Mouse (Mus musculus) kidney, embryonic 16.5 days (tissue): Measurements from ENCODE around the gene Gm38392. TPM values are rescaled to one million over a fixed set of nuclear protein-coding genes. Genes with fewer than 3 reads are reported as not detected.
A peak's percentile ranks its signal among the peaks of the same experiment; 100 is the strongest.

ENCODE experiments used
- ATAC-seq: fragments of 200-750 bp; cut with Nextera tagmentation; 2 replicates; pipeline ENCODE4 v1.8.0; 2017; ENCODE audit warnings: moderate TSS enrichment; ENCODE audit not compliant: low FRiP score, low TSS enrichment
- H3K27ac ChIP-seq: fragments of 300-500 bp; sonication (generic); 2 replicates; pipeline ENCODE4 v1.5.1; 2014; ENCODE audit warnings: low read length
- H3K27me3 ChIP-seq: fragments of 300-500 bp; sonication (generic); 2 replicates; pipeline ENCODE4 v1.6.1; 2014; ENCODE audit warnings: low read length, control low read depth, mixed read lengths; ENCODE audit not compliant: insufficient read depth
- H3K36me3 ChIP-seq: fragments of 300-500 bp; sonication (generic); 2 replicates; pipeline ENCODE4 v1.6.1; 2014; ENCODE audit warnings: low read length, control low read depth, mixed read lengths; ENCODE audit not compliant: insufficient read depth
- H3K4me1 ChIP-seq: fragments of 300-500 bp; sonication (generic); 2 replicates; pipeline ENCODE4 v1.6.1; 2014; ENCODE audit warnings: low read length, control low read depth, mixed read lengths; ENCODE audit not compliant: insufficient read depth
- H3K4me2 ChIP-seq: fragments of 300-500 bp; sonication (generic); replicated peaks from 2 replicates; pipeline ENCODE4 v1.6.1; 2014; ENCODE audit warnings: low read depth, low read length
- H3K4me3 ChIP-seq: fragments of 300-500 bp; sonication (generic); 2 replicates; pipeline ENCODE4 v1.5.1; 2014; ENCODE audit warnings: mild to moderate bottlenecking, low read length
- H3K9ac ChIP-seq: fragments of 300-500 bp; sonication (generic); replicated peaks from 2 replicates; pipeline ENCODE4 v1.6.1; 2014; ENCODE audit warnings: low read length
- H3K9me3 ChIP-seq: fragments of 300-500 bp; sonication (generic); 2 replicates; pipeline ENCODE4 v1.6.1; 2016; ENCODE audit warnings: low read length, control low read depth
- WGBS: fragments of 180-500 bp; shearing (Covaris S2); extraction: QIAGEN DNeasy Blood & Tissue Kit; methylation state at CpG from one replicate; pipeline ENCODE4 v1.1.7; 2014; 5-methylcytosine and 5-hydroxymethylcytosine counted together
- polyA plus RNA-seq: library from polyadenylated mRNA; unstranded; fragments of >200 nt; fragmentation: Nextera tagmentation; extraction: Ambion mirVana; gene quantifications from 2 replicates; pipeline ENCODE4 v1.2.1, GENCODE M21; 2015

Gene Gm38392
- polyA plus RNA-seq, 1 experiment from 2014 or later = 2.2 TPM

DNA sequence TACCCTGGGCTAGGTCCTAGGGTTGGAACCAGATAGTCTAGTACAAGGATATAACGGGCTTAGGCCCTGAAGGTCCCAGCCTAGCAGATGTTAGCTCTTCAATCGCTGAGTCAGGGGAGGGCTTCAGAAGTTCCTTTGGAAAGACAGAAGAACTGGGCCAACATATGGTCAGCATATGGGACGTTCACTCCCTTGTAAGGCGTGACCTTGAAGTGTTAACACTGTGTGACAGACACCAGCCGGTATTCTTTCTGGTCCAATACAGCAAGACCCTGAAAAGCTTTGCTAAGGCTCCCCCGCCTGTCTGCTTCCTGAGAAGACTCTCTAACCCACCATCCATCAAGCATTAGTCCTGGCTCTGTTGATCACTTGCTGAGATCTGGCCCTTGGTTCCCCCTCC lies 31.1 kb downstream of the Gm38392 start:
- Histone ChIP-seq H3K27ac (peak overlapping the region; percentile 19; the same call in 1 of the 2 replicates), H3K4me2 (no peak overlapping the region), H3K9me3 (no peaks in the 10 kb centered on the region), H3K4me3 (no peak overlapping the region), H3K36me3 (no peaks in the 10 kb centered on the region), H3K27me3 (peaks cover 28% of the 10 kb centered on the region), H3K4me1 (peaks cover 22% of the 10 kb centered on the region), H3K9ac (no peak overlapping the region)
- 34% methylated on average over 6 of the region's 6 CpGs for WGBS
- ATAC-seq = peak; percentile 81

DNA sequence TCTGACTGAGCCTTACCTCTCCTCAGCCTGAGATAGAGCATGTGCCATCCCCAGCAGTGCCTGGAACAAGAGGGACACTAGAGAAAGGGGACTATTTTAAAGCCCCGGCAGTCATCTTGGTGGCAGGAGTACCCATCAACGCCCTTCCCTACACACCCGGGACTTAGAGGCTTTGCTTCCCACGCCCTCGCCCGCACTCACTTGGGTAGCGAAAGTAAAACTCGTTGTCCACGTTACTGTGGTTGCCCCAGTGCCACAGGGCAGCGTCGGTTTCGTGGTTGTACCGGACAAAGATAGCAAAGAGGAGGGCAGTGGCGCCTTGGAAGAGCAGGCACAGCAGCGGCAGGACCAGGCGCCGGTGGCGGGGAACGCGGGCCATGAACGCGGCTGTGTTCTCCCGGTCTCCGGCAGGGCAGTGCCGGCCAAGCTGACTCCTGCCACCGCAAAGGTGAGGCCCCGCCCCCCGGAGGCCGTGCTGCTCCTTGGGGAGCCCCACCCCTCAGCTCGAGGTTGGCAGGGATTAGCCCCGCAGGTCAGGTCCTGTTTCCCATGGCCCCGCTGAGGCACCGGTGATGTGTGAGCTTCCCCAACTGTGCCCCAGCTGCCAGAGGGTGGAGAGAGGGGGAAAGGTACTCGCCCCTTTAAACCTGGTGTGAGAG lies 32.6 kb downstream of the Gm38392 start, which contains the start of gene Rhbg:
Gene Rhbg, minus strand, starts transcription at position 442 of the 659 bp plus-strand sequence.
- peak within 1 kb of the TSS; percentile 47 for H3K4me3 ChIP-seq
- peak within 1 kb of the TSS; percentile 58 for H3K9ac ChIP-seq
- H3K27me3 ChIP-seq = peaks cover 28% of the 10 kb centered on the region
- H3K27ac ChIP-seq = no peak within 1 kb of the TSS
- peaks cover 22% of the 10 kb centered on the region for H3K4me1 ChIP-seq
- peak within 1 kb of the TSS; percentile 65 for H3K4me2 ChIP-seq
- H3K9me3 ChIP-seq = no peaks in the 10 kb centered on the region
- ATAC-seq = peak; percentile 58; the same call in 1 of the 2 replicates
- 2% methylated on average over 34 of the region's 34 CpGs for WGBS
- H3K36me3 ChIP-seq = no peaks in the 10 kb centered on the region

DNA sequence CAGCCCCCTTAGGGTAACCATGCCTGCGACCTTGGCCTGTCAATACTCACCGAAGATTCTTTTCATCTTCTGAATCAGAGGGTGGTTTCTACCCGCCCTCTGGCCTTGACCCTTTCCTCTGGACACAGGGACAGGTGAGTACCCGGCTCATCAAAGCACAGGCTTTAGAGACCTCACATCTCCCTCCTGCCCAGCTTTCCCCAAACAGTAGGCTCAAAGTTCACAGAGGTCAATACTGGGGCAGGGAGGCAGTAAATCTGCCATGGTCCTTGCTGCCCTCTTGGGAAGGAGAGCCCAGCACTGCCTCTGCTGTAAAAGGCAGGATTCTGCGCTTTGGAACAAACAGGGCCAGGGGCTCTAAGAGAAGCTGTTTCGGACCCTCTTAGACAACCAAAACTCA lies 34.3 kb downstream of the Gm38392 start:
- Histone ChIP-seq H3K4me1 (peaks cover 22% of the 10 kb centered on the region), H3K27me3 (peaks cover 28% of the 10 kb centered on the region), H3K4me3 (no peak overlapping the region), H3K9me3 (no peaks in the 10 kb centered on the region), H3K27ac (no peak overlapping the region), H3K9ac (0 out of 2 replicates have a peak overlapping the region, but pooled peaks have one; percentile 20), H3K36me3 (no peaks in the 10 kb centered on the region), H3K4me2 (no peak overlapping the region; the same call in 1 of the 2 replicates)
- 49% methylated on average over 6 of the region's 6 CpGs for WGBS
- no peak for ATAC-seq

DNA sequence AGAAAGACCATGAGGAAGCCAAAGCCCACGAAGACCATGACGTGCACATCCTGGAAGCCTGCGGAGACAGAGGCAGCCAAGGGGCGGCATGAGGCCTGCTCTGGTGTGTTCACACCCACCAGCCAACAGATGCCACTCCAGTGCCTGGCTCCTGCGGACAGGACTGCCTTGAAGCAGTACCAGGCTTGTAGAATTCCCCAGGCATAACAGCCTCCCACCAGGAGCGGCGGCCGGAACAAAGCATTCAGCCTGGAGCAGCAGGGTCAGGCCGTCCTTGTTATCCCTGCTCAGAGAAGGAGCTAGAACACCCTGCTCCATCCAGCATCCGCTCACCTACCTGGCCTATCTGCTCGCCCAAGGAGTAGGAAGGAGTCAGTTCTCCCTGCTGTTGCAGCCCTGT lies 38.6 kb downstream of the Gm38392 start:
- Histone ChIP-seq H3K9ac (no peak overlapping the region), H3K36me3 (no peaks in the 10 kb centered on the region), H3K4me3 (no peak overlapping the region), H3K4me1 (no peaks in the 10 kb centered on the region), H3K9me3 (no peaks in the 10 kb centered on the region), H3K27me3 (peaks cover 16% of the 10 kb centered on the region), H3K4me2 (no peak overlapping the region), H3K27ac (no peak overlapping the region)
- ATAC-seq = no peak
- 60% methylated on average over 11 of the region's 11 CpGs for WGBS

DNA sequence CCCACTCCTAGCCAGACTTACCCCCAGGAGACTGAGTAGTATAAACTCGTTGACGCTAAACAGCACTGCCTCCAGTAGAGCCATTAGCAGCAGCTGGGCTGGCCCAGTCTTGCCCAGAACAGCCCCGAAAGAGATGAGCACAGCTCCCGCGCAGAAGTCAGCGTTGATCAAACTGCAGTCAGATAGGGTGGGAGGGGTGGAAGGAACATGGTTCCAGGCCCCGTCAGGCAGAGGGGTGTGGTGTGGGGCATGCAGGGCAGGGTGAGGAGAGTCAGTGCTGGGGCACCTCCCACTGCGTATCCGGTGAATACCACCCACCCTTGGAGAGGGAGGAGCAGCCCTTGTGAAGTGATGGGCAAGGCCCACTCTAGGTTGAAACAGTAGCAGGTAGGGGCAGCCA lies 39.3 kb downstream of the Gm38392 start:
- Histone ChIP-seq H3K9ac (no peak overlapping the region), H3K4me3 (no peak overlapping the region), H3K27me3 (peaks cover 15% of the 10 kb centered on the region), H3K9me3 (no peaks in the 10 kb centered on the region), H3K4me1 (no peaks in the 10 kb centered on the region), H3K36me3 (no peaks in the 10 kb centered on the region), H3K27ac (no peak overlapping the region), H3K4me2 (no peak overlapping the region)
- ATAC-seq = 0 out of 2 replicates have a peak, but pooled peaks have one; percentile 39
- 57% methylated on average over 9 of the region's 9 CpGs for WGBS

DNA sequence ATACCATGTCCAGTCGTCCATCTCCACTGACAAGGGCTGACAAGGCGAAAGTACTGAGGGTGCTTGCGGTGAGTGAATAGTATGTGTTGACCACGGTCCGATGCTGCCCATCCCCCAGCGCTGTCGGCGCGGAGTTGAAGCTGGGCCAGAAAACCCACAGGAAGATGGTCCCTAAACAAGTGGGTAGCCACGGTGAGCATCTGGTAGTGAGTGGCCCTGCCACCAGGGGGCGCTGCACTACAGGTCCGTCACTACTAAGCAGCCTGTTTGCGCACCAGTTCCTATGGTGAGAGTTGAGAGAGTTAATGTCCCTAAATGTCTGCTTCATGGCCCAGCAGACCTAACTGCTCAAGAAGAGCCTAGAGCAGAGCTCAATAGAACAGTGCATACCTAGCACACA lies 41.2 kb downstream of the Gm38392 start:
- 0 out of 2 replicates have a peak, but pooled peaks have one; percentile 9 for ATAC-seq
- Histone ChIP-seq H3K36me3 (no peaks in the 10 kb centered on the region), H3K9ac (no peak overlapping the region), H3K27me3 (peaks cover 29% of the 10 kb centered on the region), H3K4me1 (peaks cover 5% of the 10 kb centered on the region; the same call in 1 of the 2 replicates), H3K4me2 (no peak overlapping the region), H3K9me3 (no peaks in the 10 kb centered on the region), H3K4me3 (no peak overlapping the region), H3K27ac (no peak overlapping the region)
- WGBS = 17% methylated on average over 13 of the region's 13 CpGs

DNA sequence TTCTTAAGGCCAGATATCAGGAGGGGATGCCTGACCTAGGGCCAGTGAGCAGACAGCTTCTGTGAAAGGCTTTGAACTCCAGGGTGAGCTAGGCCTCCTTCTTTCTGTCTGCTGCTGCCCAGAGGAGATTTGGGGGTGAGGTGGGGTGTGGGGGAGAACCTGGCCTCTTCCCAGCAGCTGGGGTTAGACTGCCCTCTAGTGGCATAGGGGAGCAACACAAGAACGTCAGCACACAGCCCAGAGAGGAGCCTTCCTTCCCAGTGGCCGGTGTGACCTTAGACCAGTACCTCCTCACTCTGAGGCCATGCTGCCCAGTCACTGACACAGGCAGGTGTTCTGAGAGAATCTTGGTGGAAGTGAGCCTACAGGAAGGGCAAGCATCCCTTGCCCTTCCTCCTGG lies 42.9 kb downstream of the Gm38392 start:
- Histone ChIP-seq H3K4me1 (peaks cover 5% of the 10 kb centered on the region; the same call in 1 of the 2 replicates), H3K4me3 (no peak overlapping the region), H3K9me3 (no peaks in the 10 kb centered on the region), H3K9ac (no peak overlapping the region), H3K27me3 (peaks cover 46% of the 10 kb centered on the region), H3K27ac (no peak overlapping the region), H3K36me3 (no peaks in the 10 kb centered on the region), H3K4me2 (no peak overlapping the region)
- no peak for ATAC-seq
- WGBS = 9% methylated on average over 2 of the region's 2 CpGs

DNA sequence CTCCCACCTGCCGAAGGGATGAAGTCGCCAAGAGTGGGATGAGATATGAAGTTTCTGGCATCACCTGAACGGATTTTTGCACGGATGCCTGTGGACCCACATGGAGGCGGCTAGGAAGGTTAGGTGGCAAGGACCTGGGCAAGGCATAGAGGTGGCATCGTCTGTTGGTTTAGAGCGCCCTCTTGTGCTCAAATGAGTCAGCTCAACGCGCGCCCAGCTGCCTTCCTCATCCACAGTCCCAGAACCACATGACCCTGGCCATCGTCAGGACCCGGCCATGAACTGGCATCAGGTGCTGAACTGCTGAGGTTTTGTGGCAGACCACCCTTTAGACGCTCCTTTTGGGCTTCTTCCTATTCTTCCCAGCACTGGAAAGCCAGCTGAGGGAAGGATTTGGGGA lies 44.5 kb downstream of the Gm38392 start:
- H3K27ac ChIP-seq = no peak overlapping the region
- H3K4me2 ChIP-seq = no peak overlapping the region
- peaks cover 62% of the 10 kb centered on the region for H3K27me3 ChIP-seq
- no peaks in the 10 kb centered on the region for H3K9me3 ChIP-seq
- peak; percentile 49; the same call in 1 of the 2 replicates for ATAC-seq
- no peak overlapping the region for H3K9ac ChIP-seq
- under 1% methylated on average over 13 of the region's 13 CpGs for WGBS
- no peaks in the 10 kb centered on the region for H3K36me3 ChIP-seq
- H3K4me1 ChIP-seq = peaks cover 5% of the 10 kb centered on the region; the same call in 1 of the 2 replicates
- H3K4me3 ChIP-seq = no peak overlapping the region

DNA sequence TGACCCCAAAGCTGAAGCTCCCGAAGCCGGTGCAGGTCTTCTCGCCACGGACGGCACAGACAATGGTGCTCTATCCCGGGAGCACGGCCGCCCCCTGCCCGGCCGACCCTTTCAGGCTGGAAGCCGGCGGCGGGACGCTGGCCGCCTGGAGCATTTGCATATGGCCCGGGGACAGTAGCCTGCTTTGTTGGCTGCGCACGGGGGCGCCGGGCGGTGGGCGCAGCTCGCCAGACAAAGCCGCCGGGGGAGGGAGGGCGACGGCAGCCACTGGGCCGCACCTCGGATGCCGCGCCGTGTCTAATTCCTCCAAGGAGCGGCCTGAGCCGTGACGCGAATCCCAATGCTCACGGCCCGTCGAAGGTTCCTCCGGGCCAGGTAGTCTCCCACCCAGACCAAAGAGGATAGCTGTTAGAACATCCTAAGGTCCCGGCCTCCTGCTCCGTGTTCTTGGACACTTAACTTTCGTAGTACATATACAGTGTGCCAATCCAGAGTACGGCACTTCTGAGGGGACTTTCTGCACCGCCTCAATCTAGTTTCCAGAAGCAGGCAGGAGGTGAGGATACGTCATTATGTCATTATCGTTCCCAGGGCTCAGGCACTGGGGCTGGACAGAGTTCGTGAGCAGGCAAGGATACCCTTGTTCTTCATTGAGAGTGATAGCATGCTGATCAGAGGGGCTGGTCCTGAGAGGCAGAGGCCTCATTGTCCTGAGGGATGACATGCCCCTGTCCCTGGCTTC lies 45.8 kb downstream of the Gm38392 start:
- H3K9ac ChIP-seq = no peak overlapping the region
- H3K27ac ChIP-seq = no peak overlapping the region
- H3K9me3 ChIP-seq = no peaks in the 10 kb centered on the region
- peak overlapping the region; percentile 28 for H3K4me3 ChIP-seq
- no peak for ATAC-seq
- WGBS = 2% methylated on average over 48 of the region's 48 CpGs
- H3K4me2 ChIP-seq = peak overlapping the region; percentile 35
- peaks cover 63% of the 10 kb centered on the region for H3K27me3 ChIP-seq
- peaks cover 5% of the 10 kb centered on the region; the same call in 1 of the 2 replicates for H3K4me1 ChIP-seq
- H3K36me3 ChIP-seq = no peaks in the 10 kb centered on the region

DNA sequence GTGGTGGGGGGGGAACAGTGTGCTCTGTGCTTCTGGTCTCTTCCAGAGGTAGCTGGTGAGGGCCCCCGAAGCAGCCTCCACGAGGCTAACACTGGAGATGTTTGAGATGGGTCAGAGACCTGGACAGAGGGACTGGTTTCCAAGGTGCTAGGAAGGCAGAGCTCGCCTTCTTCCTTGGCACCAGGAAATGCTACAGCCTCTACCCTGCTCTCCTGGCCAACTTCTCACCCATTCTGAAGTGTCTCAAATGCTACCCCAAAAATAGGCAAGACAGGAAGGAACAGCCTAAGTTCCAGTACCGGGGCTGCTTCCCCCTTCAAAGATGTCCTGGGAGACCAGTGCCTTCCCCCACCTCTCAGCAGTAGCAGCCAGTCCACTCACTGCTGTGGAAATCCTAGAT lies 47.6 kb downstream of the Gm38392 start:
- Histone ChIP-seq H3K4me3 (no peak overlapping the region), H3K9ac (no peak overlapping the region), H3K27me3 (peaks cover 64% of the 10 kb centered on the region), H3K27ac (no peak overlapping the region), H3K4me2 (no peak overlapping the region), H3K4me1 (peaks cover 5% of the 10 kb centered on the region; the same call in 1 of the 2 replicates), H3K36me3 (no peaks in the 10 kb centered on the region), H3K9me3 (no peaks in the 10 kb centered on the region)
- ATAC-seq = no peak
- 60% methylated on average over 4 of the region's 4 CpGs for WGBS
